Mouse (Mus musculus) fibroblast of lung, adult 2 months (primary cell): ENCODE measurements at regions not wholly inside any gene's neighbourhood (a gene's known extent, or its start where the extent isn't known, plus 50 kb on each side); places are given as distances from the start of the nearest gene placed in this dataset.
"Not testable (repeated sequence)": the region's sequence is repeated elsewhere in the genome, so short reads cannot be mapped to it uniquely, and the experiment has no call there.

Source experiments
- DNase-seq: peaks from one replicate; pipeline ENCODE4 v3.0.0-alpha.2; 2011; ENCODE audit warnings: low read depth

DNA sequence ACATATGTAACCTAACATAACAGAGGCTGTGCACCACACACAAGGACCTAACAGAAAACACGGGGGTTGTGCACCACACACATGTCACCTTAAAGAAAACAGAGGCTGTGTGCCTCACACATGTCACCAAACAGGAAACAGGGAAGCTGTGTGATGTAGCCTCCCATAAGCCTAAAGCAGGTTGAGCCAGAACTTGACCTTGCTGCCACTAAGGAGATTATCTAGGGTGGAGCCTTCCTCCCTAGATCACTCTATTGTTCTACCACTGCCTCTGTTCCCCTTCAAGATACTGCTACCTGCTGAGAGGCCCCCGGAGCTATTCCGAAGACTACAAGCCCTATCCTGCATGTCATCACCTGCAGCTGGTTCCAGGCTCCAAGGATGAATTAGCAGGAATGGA is 100.1 kb upstream of the Thrb start:
- DNase-seq, result not testable (repeated sequence)

DNA sequence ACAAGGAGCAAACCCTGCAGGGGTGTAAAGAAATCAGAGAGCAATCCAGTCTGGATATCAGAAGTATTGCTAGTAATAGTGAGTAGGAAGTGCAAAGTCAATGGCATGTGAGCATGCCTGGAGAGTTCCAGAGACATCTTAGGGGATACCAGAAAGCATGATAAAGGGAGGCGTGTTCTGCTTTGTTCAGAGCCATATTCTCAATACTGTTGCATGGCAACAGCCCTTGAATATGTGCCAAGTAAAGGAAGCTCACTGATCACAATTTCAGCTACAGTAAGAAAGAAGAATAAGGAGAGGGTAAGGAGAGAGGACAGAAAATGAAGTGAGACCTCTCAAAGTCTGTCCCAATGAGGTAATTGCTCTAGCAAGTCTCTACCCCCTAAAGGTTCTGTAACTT is 92.1 kb upstream of the Thrb start:
- no peak for DNase-seq

DNA sequence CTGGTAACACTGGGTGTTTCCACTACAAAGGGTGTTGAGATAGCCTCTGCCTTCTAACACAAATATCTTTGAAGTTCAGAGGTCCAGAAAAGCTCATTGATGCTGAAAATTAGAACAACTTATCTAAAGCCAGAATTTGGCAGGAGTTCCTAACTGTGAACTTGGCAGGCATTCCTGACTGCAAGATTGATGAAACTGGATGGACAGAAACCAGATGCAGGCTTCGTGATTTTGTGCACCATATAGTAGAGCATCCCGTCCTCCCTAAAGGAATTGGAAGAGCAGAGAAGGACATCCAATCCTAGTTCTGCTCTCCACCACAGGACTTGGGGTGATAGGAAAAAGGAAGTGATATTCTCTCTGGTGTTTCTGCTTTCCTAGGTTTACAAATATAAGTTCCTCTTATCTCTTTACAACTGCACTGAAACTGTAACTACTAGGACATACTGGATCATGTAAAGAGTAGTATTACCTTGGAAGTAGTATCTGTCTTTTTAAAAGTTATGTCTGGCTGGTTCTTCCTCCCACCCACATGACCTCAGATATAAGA is 90.9 kb upstream of the Thrb start:
- no peak for DNase-seq

DNA sequence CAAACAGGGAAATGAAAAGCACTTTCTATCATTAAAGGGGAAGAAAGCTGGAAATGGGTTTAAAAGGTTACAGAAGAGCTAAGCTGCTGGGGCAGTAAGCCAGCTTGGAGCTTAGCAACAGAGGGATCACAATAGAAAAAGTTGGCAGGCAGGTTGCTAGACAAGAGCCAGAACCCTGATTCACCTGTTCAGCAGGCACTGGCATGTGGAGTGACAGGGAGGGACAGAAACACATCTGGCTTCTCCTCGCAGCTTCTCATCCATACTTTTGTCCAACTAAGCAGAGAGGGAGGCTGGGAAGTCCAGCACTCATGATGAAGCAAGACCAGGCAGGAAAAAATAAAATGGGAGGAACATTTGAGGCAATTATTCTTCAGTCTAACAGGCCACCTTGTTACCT is 81.3 kb upstream of the Thrb start:
- DNase-seq, result no peak

DNA sequence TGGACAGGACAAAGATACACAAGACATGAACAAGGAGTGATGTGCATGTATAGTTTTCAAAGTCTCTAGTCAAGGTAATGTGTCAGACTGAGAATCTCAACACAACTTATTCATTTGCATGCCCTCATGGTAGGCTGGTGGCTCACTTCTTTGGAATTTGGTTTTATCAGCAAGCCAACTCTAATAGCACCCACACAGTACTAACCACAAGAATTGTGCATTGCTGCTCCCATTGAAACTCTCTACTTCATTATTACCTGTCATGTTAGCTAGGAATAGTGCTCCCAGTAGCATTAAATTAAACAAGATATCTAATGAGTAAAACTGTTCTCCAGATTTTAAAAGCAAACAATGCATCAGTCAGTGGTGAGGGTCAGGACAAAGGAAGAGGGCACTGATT is 70.5 kb upstream of the Thrb start:
- DNase-seq, result no peak

DNA sequence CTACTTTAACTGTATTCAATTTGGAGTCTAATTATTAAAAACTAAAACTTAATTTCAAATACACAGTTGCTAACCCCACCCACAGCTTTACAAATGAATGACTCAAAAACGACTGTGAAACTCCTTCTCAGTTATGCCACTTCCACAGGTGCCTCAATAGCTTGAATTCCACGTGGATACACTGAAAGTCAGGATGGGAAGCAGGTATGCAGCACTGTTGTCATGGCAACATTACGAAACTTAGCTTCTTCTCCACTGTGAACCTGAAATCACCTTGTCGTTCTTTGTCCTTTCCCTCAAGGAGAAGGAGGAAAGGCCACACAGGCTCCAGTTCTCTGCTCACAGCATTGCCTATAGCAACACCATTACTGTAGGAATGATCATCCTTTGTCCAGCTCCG is 60.5 kb upstream of the Thrb start:
- no peak for DNase-seq

- DNase-seq, result no peak
Measured at GRCm38 (mm10) chr14:17602357-17602756, 57.7 kb upstream of the Thrb start.

DNA sequence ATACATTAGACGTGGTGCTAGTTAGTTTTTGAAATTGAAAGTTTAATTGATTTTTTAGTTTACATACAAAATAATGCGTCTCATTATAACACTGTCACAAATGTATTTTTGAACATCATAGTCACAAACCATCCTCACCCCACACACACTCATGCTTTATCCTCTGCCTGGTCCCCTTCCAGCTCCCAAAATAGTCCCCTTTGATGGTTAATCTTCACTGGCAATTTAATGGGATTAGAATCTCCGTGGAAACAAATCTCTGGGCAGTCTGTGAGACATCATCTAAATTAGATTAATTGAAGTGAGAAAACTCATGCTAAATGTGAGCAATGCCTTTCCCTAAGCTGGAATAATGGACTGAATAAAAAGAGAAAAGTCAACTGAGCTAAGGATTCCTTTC is 54.0 kb upstream of the Thrb start:
- no peak for DNase-seq

GRCm38 (mm10) chr14:17607186-17607585 is 52.9 kb upstream of the Thrb start:
- no peak for DNase-seq
